Comparison of ENCODE assay signal across 8 mouse cellular contexts in genomic region chr5:73254660-73255059, GRCm38 (mm10). TPM values are rescaled to one million over a fixed set of nuclear protein-coding genes. Genes with fewer than 3 reads are reported as not detected.
DNase-seq lines count a peak whose midpoint lies in the region; ATAC-seq lines count a peak whose summit lies in the region.

No protein-coding gene starts in this region.

- H3K27me3 ChIP-seq in lung, embryonic 16.5 days (ENCODE audit: control insufficient read depth, insufficient read depth, low read depth, low read length), result no peaks in the 10 kb centered on the region
- H3K27me3 ChIP-seq in intestine, embryonic 14.5 days (replicated peaks; ENCODE audit: control insufficient read depth, insufficient read depth, low read length), result no peaks in the 10 kb centered on the region
- no peaks in the 10 kb centered on the region for H3K27me3 ChIP-seq in midbrain, embryonic 13.5 days

- no peaks in the 10 kb centered on the region for H3K9me3 ChIP-seq in lung, embryonic 16.5 days (ENCODE audit: control insufficient read depth, low read length)
- no peaks in the 10 kb centered on the region for H3K9me3 ChIP-seq in intestine, embryonic 14.5 days (ENCODE audit: control insufficient read depth, low read length)
- H3K9me3 ChIP-seq in midbrain, embryonic 13.5 days, result no peaks in the 10 kb centered on the region

- ATAC-seq in lung, embryonic 16.5 days (ENCODE audit: low read depth), result no peak
- ATAC-seq in intestine, embryonic 14.5 days (replicated peaks; ENCODE audit: low FRiP score, low TSS enrichment, low read depth), result no peak
- ATAC-seq in midbrain, embryonic 13.5 days, result no peak
- no peak for ATAC-seq in megakaryocyte progenitor cell, adult 5-6 weeks (replicated peaks; ENCODE audit: poor library complexity)

- H3K9ac ChIP-seq in lung, embryonic 16.5 days (ENCODE audit: low read length), result peak overlapping the region; percentile 91
- peak overlapping the region; percentile 82 for H3K9ac ChIP-seq in intestine, embryonic 14.5 days (ENCODE audit: low read length)
- peak overlapping the region; percentile 95 for H3K9ac ChIP-seq in midbrain, embryonic 13.5 days (replicated peaks)

- H3K36me3 ChIP-seq in lung, embryonic 16.5 days (ENCODE audit: control insufficient read depth, insufficient read depth, low read length), result no peaks in the 10 kb centered on the region
- no peaks in the 10 kb centered on the region for H3K36me3 ChIP-seq in intestine, embryonic 14.5 days (ENCODE audit: control insufficient read depth, insufficient read depth, low read length)
- no peaks in the 10 kb centered on the region for H3K36me3 ChIP-seq in midbrain, embryonic 13.5 days

- no peak for DNase-seq in lung, postnatal 25 days (ENCODE audit: low spot score)
- peak; percentile 57 for DNase-seq in c-Kit-positive CD71-positive TER-119-positive erythroid progenitor cells, embryonic 14.5 days (ENCODE audit: low spot score)
- no peak for DNase-seq in intestine, embryonic 14.5 days (ENCODE audit: low spot score)
- DNase-seq in urinary bladder, postnatal 25 days (ENCODE audit: low spot score), result no peak
- DNase-seq in gastrocnemius, adult 18-20 months (ENCODE audit: low spot score), result no peak

- H3K4me1 ChIP-seq in lung, embryonic 16.5 days (replicated peaks; ENCODE audit: control insufficient read depth, insufficient read depth, low read length), result peaks cover 9% of the 10 kb centered on the region
- peaks cover 20% of the 10 kb centered on the region for H3K4me1 ChIP-seq in intestine, embryonic 14.5 days (replicated peaks; ENCODE audit: control insufficient read depth, insufficient read depth, low read length)
- peaks cover 39% of the 10 kb centered on the region for H3K4me1 ChIP-seq in midbrain, embryonic 13.5 days (replicated peaks)

- 25% methylated on average over 5 of the region's 5 CpGs for WGBS in lung, embryonic 16.5 days
- WGBS in intestine, embryonic 14.5 days, result 31% methylated on average over 5 of the region's 5 CpGs
- WGBS in midbrain, embryonic 13.5 days, result 49% methylated on average over 5 of the region's 5 CpGs

- H3K4me2 ChIP-seq in lung, embryonic 16.5 days (ENCODE audit: low read depth, low read length), result peak overlapping the region; percentile 75
- H3K4me2 ChIP-seq in intestine, embryonic 14.5 days (ENCODE audit: low read length), result peak overlapping the region; percentile 72
- peak overlapping the region; percentile 75 for H3K4me2 ChIP-seq in midbrain, embryonic 13.5 days (replicated peaks)

- H3K27ac ChIP-seq in lung, embryonic 16.5 days (ENCODE audit: low read length), result no peak overlapping the region
- H3K27ac ChIP-seq in intestine, embryonic 14.5 days (ENCODE audit: low read depth), result peak overlapping the region; percentile 92; the same call in 1 of the 2 replicates
- H3K27ac ChIP-seq in midbrain, embryonic 13.5 days, result no peak overlapping the region

- peak overlapping the region; percentile 99 for H3K4me3 ChIP-seq in lung, embryonic 16.5 days (ENCODE audit: low read length)
- H3K4me3 ChIP-seq in intestine, embryonic 14.5 days (ENCODE audit: low read depth, low read length), result peak overlapping the region; percentile 92
- H3K4me3 ChIP-seq in midbrain, embryonic 13.5 days (replicated peaks), result peak overlapping the region; percentile 94

RNA-seq across cellular contexts. Expression of gene Fryl, which starts 1.8 kb away (rescaled TPM):
- 20.3 and 20.4 TPM in 2 replicates for polyA plus RNA-seq in lung, embryonic 16.5 days (2015; fragmentation: Nextera tagmentation; extraction: Ambion mirVana)
- 33.2 and 36.8 TPM in 2 replicates for polyA plus RNA-seq in intestine, embryonic 14.5 days (2014; fragmentation: Nextera tagmentation; extraction: Ambion mirVana)
- 48.2 and 51.2 TPM in 2 replicates for polyA plus RNA-seq in midbrain, embryonic 13.5 days (2015; fragmentation: Nextera tagmentation; extraction: Ambion mirVana)
- total RNA-seq in megakaryocyte progenitor cell, adult 5-6 weeks (2015), result 56.2 and 78.5 TPM in 2 replicates
- 74.2 and 76.4 TPM in 2 replicates for total RNA-seq in megakaryocyte progenitor cell, adult 5-6 weeks (2017)
- total RNA-seq in gastrocnemius, adult 18-20 months (2021), result 10 to 100 TPM; 13.5 to 14.0 TPM

RNA-seq across cellular contexts. Expression of gene Ociad1, which starts 37.9 kb away (rescaled TPM):
- polyA plus RNA-seq in lung, embryonic 16.5 days (2015; fragmentation: Nextera tagmentation; extraction: Ambion mirVana), result 231 and 244 TPM in 2 replicates
- polyA plus RNA-seq in intestine, embryonic 14.5 days (2014; fragmentation: Nextera tagmentation; extraction: Ambion mirVana), result 148 and 164 TPM in 2 replicates
- polyA plus RNA-seq in midbrain, embryonic 13.5 days (2015; fragmentation: Nextera tagmentation; extraction: Ambion mirVana), result 249 and 251 TPM in 2 replicates
- total RNA-seq in megakaryocyte progenitor cell, adult 5-6 weeks (2015), result 239 and 256 TPM in 2 replicates
- total RNA-seq in megakaryocyte progenitor cell, adult 5-6 weeks (2017), result 218 and 231 TPM in 2 replicates
- 100 to 1,000 TPM; 142 to 150 TPM for total RNA-seq in gastrocnemius, adult 18-20 months (2021)
